Mouse (Mus musculus) hindbrain, embryonic 13.5 days (tissue): Measurements from ENCODE around the gene Kcna5. TPM values are rescaled to one million over a fixed set of nuclear protein-coding genes. Genes with fewer than 3 reads are reported as not detected.

Experiments
- ATAC-seq: fragments of 200-750 bp; cut with Nextera tagmentation; 2 replicates; pipeline ENCODE4 v1.8.0; 2017; ENCODE audit warnings: moderate TSS enrichment; ENCODE audit not compliant: low FRiP score
- H3K27ac ChIP-seq: fragments of 300-500 bp; sonication (generic); 2 replicates; pipeline ENCODE4 v1.5.1; 2015; ENCODE audit warnings: inconsistent platforms, mild to moderate bottlenecking, moderate library complexity
- H3K27me3 ChIP-seq: fragments of 300-500 bp; sonication (generic); 2 replicates; pipeline ENCODE4 v1.6.1; 2015; ENCODE audit warnings: mild to moderate bottlenecking, inconsistent platforms
- H3K36me3 ChIP-seq: fragments of 300-500 bp; sonication (generic); 2 replicates; pipeline ENCODE4 v1.6.1; 2015; ENCODE audit warnings: mild to moderate bottlenecking, inconsistent platforms
- H3K4me1 ChIP-seq: fragments of 300-500 bp; sonication (generic); replicated peaks from 2 replicates; pipeline ENCODE4 v1.6.1; 2015; ENCODE audit warnings: inconsistent platforms
- H3K4me2 ChIP-seq: fragments of 300-500 bp; sonication (generic); 2 replicates; pipeline ENCODE4 v1.6.1; 2015; ENCODE audit warnings: inconsistent platforms, mild to moderate bottlenecking, moderate library complexity
- H3K4me3 ChIP-seq: fragments of 300-500 bp; sonication (generic); 2 replicates; pipeline ENCODE4 v1.5.1; 2015; ENCODE audit warnings: mild to moderate bottlenecking, inconsistent platforms
- H3K9ac ChIP-seq: fragments of 300-500 bp; sonication (generic); 2 replicates; pipeline ENCODE4 v1.6.1; 2015; ENCODE audit warnings: mild to moderate bottlenecking, inconsistent platforms
- H3K9me3 ChIP-seq: fragments of 300-500 bp; sonication (generic); 2 replicates; pipeline ENCODE4 v1.6.1; 2016; ENCODE audit warnings: inconsistent platforms
- WGBS: fragments of 180-500 bp; shearing (Covaris S2); methylation state at CpG from one replicate; pipeline ENCODE4 v1.1.7; 2015; 5-methylcytosine and 5-hydroxymethylcytosine counted together
- polyA plus RNA-seq: library from polyadenylated mRNA; unstranded; fragments of >200 nt; fragmentation: Nextera tagmentation; extraction: Ambion mirVana; gene quantifications from 2 replicates; pipeline ENCODE4 v1.2.1, GENCODE M21; 2015

Gene Kcna5
- polyA plus RNA-seq, 1 experiment from 2014 or later, result 2.2 TPM

DNA sequence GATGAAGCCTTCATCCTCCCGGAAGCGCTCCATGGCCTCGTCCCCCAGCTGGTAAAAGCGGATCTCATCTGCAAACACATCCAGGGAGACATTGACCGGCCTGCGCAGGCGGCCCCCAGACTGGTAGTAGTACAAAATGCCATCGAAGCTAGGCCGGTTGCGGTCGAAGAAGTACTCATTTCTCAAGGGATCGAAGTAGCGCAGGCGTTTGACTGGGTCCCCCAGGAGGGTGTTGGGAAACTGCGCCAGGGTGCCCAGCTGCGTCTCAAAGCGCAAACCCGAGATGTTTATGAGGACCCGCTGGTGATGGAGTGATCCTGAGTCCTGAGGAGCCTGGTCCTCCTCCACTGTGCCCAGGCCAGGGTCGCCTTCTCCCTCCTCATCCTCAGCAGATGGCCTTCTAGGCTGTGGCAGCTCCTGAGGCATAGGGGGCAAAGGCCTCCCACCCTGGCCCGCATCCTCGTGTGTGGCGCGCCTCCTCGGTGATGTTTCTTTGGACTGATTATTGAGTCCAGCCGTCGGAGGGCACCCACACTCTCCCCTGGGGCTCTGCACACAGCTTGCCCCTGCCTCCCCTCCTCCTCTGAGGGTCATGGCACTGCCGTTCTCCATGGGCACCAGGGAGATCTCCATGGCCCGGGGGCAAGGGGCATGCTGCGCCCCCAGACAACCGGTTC lies 543 bp downstream of the Kcna5 start:
- Histone ChIP-seq H3K9me3 (no peaks in the 10 kb centered on the region), H3K36me3 (no peaks in the 10 kb centered on the region), H3K4me1 (peaks cover 23% of the 10 kb centered on the region), H3K27me3 (peaks cover 24% of the 10 kb centered on the region), H3K4me3 (peak overlapping the region; percentile 22), H3K9ac (peak overlapping the region; percentile 63), H3K27ac (peak overlapping the region; percentile 24; the same call in 1 of the 2 replicates), H3K4me2 (peak overlapping the region; percentile 55)
- WGBS, result 8% methylated on average over 31 of the region's 31 CpGs
- ATAC-seq, result peak; percentile 29; the same call in 1 of the 2 replicates

DNA sequence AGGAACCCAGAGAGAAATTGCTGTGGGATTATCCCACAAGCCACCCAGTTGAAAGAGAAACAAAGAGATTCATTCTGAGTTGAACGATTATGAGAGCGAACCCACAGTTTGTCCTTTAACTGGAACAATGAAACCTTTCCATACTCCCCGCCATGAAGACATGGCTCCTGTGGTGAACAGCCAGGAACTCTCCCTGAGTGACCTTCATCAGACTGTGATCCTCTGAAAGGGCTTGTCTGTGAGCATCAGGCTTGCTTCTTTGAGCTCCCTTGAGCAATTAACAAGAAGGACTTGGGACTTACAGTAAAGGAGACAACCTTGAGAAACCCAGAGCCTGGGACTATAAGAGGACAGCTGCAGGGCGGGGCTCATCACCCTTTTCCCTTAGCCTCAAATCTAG lies 3.9 kb downstream of the Kcna5 start:
- Histone ChIP-seq H3K4me2 (no peak overlapping the region), H3K9me3 (no peaks in the 10 kb centered on the region), H3K27ac (no peak overlapping the region), H3K27me3 (peaks cover 24% of the 10 kb centered on the region), H3K4me1 (peaks cover 22% of the 10 kb centered on the region), H3K9ac (no peak overlapping the region), H3K36me3 (no peaks in the 10 kb centered on the region), H3K4me3 (no peak overlapping the region)
- WGBS, result 55% methylated on average over 4 of the region's 4 CpGs
- no peak for ATAC-seq

DNA sequence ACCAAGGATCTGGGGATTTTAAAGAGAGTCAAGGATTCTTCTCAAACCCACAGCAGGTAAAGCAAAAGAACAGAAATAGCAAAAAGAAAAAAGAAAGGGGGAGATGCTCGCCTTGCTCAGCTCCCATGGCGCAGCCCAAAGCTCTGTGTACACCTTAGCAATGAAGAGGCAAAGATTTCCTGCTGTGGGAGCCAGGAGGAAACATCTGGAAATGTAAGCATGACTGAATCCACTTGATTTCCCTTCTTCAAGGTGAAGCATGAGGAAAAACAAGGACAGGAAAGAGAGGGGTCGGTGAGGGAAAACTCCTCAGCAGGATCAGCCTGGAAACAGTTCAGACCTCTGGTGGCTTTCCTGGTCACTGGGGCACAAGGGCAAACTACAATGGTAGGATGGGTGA lies 5.2 kb downstream of the Kcna5 start:
- Histone ChIP-seq H3K9ac (no peak overlapping the region), H3K9me3 (no peaks in the 10 kb centered on the region), H3K27me3 (peaks cover 21% of the 10 kb centered on the region), H3K4me2 (no peak overlapping the region), H3K27ac (no peak overlapping the region), H3K36me3 (no peaks in the 10 kb centered on the region), H3K4me3 (no peak overlapping the region), H3K4me1 (peaks cover 11% of the 10 kb centered on the region)
- WGBS, result 90% methylated on average over 3 of the region's 3 CpGs
- no peak for ATAC-seq

- WGBS, result 25% methylated on average over 10 of the region's 10 CpGs
- H3K27ac ChIP-seq, result peak overlapping the region; percentile 40; the same call in 1 of the 2 replicates
- no peak overlapping the region for H3K4me3 ChIP-seq
- H3K4me1 ChIP-seq, result peaks cover 25% of the 10 kb centered on the region
- H3K4me2 ChIP-seq, result peak overlapping the region; percentile 26; the same call in 1 of the 2 replicates
- no peaks in the 10 kb centered on the region for H3K9me3 ChIP-seq
- peak; percentile 85 for ATAC-seq
- no peaks in the 10 kb centered on the region for H3K36me3 ChIP-seq
- H3K9ac ChIP-seq, result no peak overlapping the region
- H3K27me3 ChIP-seq, result 0 out of 2 replicates have a peak, but pooled peaks cover 2% of the 10 kb centered on the region
Measured at GRCm38 (mm10) chr6:126514720-126515119, 20.5 kb downstream of the Kcna5 start.

DNA sequence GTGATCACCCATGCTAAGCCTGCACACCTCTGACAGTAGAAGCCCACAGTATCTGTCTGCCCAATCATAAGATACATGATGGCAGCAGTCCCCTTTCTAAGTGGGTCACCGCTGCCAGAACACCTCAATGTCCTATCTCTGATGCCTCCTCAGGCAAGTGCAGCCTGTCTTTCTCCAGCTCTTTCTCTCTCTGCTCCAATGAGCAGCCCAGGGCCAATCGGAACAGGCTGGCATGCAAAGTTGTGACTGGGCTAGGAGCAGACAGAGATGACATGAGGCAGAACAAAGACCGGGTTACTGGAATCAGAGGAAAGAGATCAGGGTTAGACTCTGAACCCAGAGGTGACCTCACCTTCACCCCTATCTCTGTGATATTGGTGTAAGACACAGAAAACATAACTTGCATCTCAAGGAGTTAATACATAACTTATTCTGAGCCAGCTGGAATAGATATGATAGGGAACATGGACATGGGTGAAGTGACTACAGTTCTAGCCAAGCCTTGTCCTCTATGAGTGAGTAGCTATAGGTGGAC lies 21.4 kb downstream of the Kcna5 start:
- WGBS, result 88% methylated on average over 3 of the region's 3 CpGs
- Histone ChIP-seq H3K9me3 (no peaks in the 10 kb centered on the region), H3K27me3 (no peaks in the 10 kb centered on the region), H3K4me1 (peaks cover 25% of the 10 kb centered on the region), H3K4me3 (no peak overlapping the region), H3K9ac (no peak overlapping the region), H3K4me2 (no peak overlapping the region), H3K36me3 (no peaks in the 10 kb centered on the region), H3K27ac (no peak overlapping the region)
- ATAC-seq, result no peak

- Histone ChIP-seq H3K9me3 (no peaks in the 10 kb centered on the region), H3K27me3 (no peaks in the 10 kb centered on the region), H3K27ac (no peak overlapping the region), H3K9ac (no peak overlapping the region), H3K4me3 (no peak overlapping the region), H3K4me2 (no peak overlapping the region), H3K36me3 (no peaks in the 10 kb centered on the region), H3K4me1 (peaks cover 25% of the 10 kb centered on the region)
- no peak for ATAC-seq
- 84% methylated on average over 3 of the region's 3 CpGs for WGBS
Measured at GRCm38 (mm10) chr6:126513154-126513553, 22.1 kb downstream of the Kcna5 start.

GRCm38 (mm10) chr6:126508671-126509070 lies 26.5 kb downstream of the Kcna5 start:
- H3K9ac ChIP-seq, result no peak overlapping the region
- no peaks in the 10 kb centered on the region for H3K36me3 ChIP-seq
- H3K27ac ChIP-seq, result no peak overlapping the region
- 80% methylated on average over 6 of the region's 6 CpGs for WGBS
- H3K4me3 ChIP-seq, result no peak overlapping the region
- H3K4me1 ChIP-seq, result peaks cover 2% of the 10 kb centered on the region; the same call in 1 of the 2 replicates
- H3K4me2 ChIP-seq, result no peak overlapping the region
- no peaks in the 10 kb centered on the region for H3K27me3 ChIP-seq
- ATAC-seq, result no peak
- H3K9me3 ChIP-seq, result no peaks in the 10 kb centered on the region

- Histone ChIP-seq H3K27ac (no peak overlapping the region), H3K4me1 (peaks cover 4% of the 10 kb centered on the region), H3K9me3 (peaks cover 3% of the 10 kb centered on the region; the same call in 1 of the 2 replicates), H3K4me3 (no peak overlapping the region), H3K9ac (no peak overlapping the region), H3K36me3 (no peaks in the 10 kb centered on the region), H3K27me3 (0 out of 2 replicates have a peak, but pooled peaks cover 7% of the 10 kb centered on the region), H3K4me2 (no peak overlapping the region)
- ATAC-seq, result no peak
- WGBS, result 75% methylated on average over 8 of the region's 8 CpGs
Measured at GRCm38 (mm10) chr6:126503920-126504319, 31.3 kb downstream of the Kcna5 start.

GRCm38 (mm10) chr6:126502691-126503301 lies 32.4 kb downstream of the Kcna5 start:
- no peaks in the 10 kb centered on the region for H3K36me3 ChIP-seq
- no peak for ATAC-seq
- peaks cover 4% of the 10 kb centered on the region for H3K4me1 ChIP-seq
- H3K4me2 ChIP-seq, result no peak overlapping the region
- H3K27ac ChIP-seq, result no peak overlapping the region
- 0 out of 2 replicates have a peak, but pooled peaks cover 7% of the 10 kb centered on the region for H3K27me3 ChIP-seq
- 39% methylated on average over 9 of the region's 9 CpGs for WGBS
- H3K9me3 ChIP-seq, result peaks cover 3% of the 10 kb centered on the region; the same call in 1 of the 2 replicates
- H3K9ac ChIP-seq, result no peak overlapping the region
- no peak overlapping the region for H3K4me3 ChIP-seq

DNA sequence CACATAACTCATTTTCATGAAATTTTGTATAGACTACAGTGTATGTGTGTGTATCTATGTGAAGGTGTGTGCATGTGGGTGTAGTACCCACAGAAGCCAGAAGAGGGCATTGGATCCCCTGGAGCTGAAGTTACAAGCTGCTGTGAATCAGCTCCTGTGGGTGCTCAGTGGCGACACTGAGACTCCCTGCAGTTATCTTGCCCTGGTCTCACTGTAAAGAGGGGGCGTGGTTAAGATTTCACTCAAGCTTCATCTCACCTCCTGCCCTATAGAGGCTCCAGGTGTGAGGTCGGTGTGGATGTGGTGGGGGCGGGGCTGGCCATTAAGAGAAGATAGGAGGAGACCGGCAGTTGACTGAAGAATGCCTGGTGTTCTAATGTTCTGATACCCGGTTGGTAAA lies 34.2 kb downstream of the Kcna5 start:
- no peak overlapping the region for H3K27ac ChIP-seq
- 95% methylated on average over 6 of the region's 6 CpGs for WGBS

GRCm38 (mm10) chr6:126500088-126500487 lies 35.1 kb downstream of the Kcna5 start:
- H3K4me3 ChIP-seq, result no peak overlapping the region
- H3K9me3 ChIP-seq, result peaks cover 3% of the 10 kb centered on the region; the same call in 1 of the 2 replicates
- H3K36me3 ChIP-seq, result no peaks in the 10 kb centered on the region
- H3K4me2 ChIP-seq, result no peak overlapping the region
- 19% methylated on average over 8 of the region's 8 CpGs for WGBS
- 0 out of 2 replicates have a peak, but pooled peaks cover 7% of the 10 kb centered on the region for H3K27me3 ChIP-seq
- ATAC-seq, result peak; percentile 59; the same call in 1 of the 2 replicates
- H3K27ac ChIP-seq, result no peak overlapping the region
- peaks cover 17% of the 10 kb centered on the region for H3K4me1 ChIP-seq
- H3K9ac ChIP-seq, result no peak overlapping the region

More for the DNA sequence above, 34.2 kb downstream of the Kcna5 start:
- no peak for ATAC-seq
- Histone ChIP-seq H3K9me3 (peaks cover 3% of the 10 kb centered on the region; the same call in 1 of the 2 replicates), H3K27me3 (0 out of 2 replicates have a peak, but pooled peaks cover 7% of the 10 kb centered on the region), H3K9ac (no peak overlapping the region), H3K4me1 (peaks cover 17% of the 10 kb centered on the region), H3K4me3 (no peak overlapping the region), H3K36me3 (no peaks in the 10 kb centered on the region), H3K4me2 (no peak overlapping the region)

- peak; percentile 45; the same call in 1 of the 2 replicates for ATAC-seq
- Histone ChIP-seq H3K27ac (no peak overlapping the region), H3K9me3 (peaks cover 3% of the 10 kb centered on the region; the same call in 1 of the 2 replicates), H3K4me1 (peaks cover 16% of the 10 kb centered on the region), H3K36me3 (no peaks in the 10 kb centered on the region), H3K9ac (no peak overlapping the region), H3K4me3 (no peak overlapping the region), H3K27me3 (0 out of 2 replicates have a peak, but pooled peaks cover 7% of the 10 kb centered on the region), H3K4me2 (no peak overlapping the region)
- 53% methylated on average over 5 of the region's 5 CpGs for WGBS
Measured at GRCm38 (mm10) chr6:126497878-126498277, 37.3 kb downstream of the Kcna5 start.
